Comparison of ENCODE assay signal across 13 mouse cellular contexts in the genomic region with DNA sequence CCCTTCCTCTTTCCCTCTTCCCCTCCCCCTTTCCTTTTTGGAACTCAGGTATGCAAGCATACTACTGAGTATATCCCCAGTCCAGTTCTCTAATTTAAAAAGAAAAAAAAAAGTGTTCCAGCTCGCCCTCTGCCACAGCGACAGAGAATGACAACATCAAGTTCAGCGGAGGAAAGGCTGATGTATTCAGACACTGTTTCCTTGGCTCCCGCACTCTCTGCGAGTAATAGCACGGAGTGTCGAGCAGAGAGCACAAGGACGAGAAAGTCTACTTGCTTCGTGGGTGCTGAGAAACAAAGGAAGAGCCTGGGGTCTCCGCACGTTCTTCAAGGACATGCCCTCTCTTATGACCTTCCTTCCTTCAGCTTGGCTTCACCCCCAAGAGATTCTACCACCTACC. TPM values are rescaled to one million over a fixed set of nuclear protein-coding genes. Genes with fewer than 3 reads are reported as not detected.
DNase-seq lines count a peak whose midpoint lies in the region; ATAC-seq and TF ChIP-seq lines count a peak whose summit lies in the region.
"Had no signal": no experiment of that assay in that cellular context is flagged by ENCODE, and none has a peak within 500 bp of the region (broad histone marks: within the 10 kb centered on the region; RNA-seq: fewer than 3 reads in every experiment).

No protein-coding gene starts in this region.

- 37% methylated on average over 11 of the region's 11 CpGs for WGBS in intestine, postnatal 0 days
- 28% methylated on average over 11 of the region's 11 CpGs for whole genome bisulfite sequencing in intestine, embryonic 16.5 days
- WGBS in midbrain, postnatal 0 days, result 32% methylated on average over 11 of the region's 11 CpGs
- WGBS in forebrain, embryonic 16.5 days, result 28% methylated on average over 11 of the region's 11 CpGs

- no peaks in the 10 kb centered on the region for H3K9me3 ChIP-seq in intestine, postnatal 0 days (ENCODE audit: control insufficient read depth)
- no peaks in the 10 kb centered on the region for H3K9me3 ChIP-seq in intestine, embryonic 16.5 days (ENCODE audit: control insufficient read depth, low read length)
- no peaks in the 10 kb centered on the region for H3K9me3 ChIP-seq in midbrain, postnatal 0 days (ENCODE audit: low read length)
- no peaks in the 10 kb centered on the region for H3K9me3 ChIP-seq in forebrain, embryonic 16.5 days (ENCODE audit: control insufficient read depth, low read length)
- H3K9me3 ChIP-seq: embryonic facial prominence, embryonic 15.5 days had no signal

- no peak overlapping the region for H3K27ac ChIP-seq in intestine, postnatal 0 days (ENCODE audit: low read depth, low read length)
- H3K27ac ChIP-seq in intestine, embryonic 16.5 days (ENCODE audit: low read length), result no peak overlapping the region
- no peak overlapping the region for H3K27ac ChIP-seq in midbrain, postnatal 0 days (ENCODE audit: low read depth, low read length)
- H3K27ac ChIP-seq in forebrain, embryonic 16.5 days (ENCODE audit: low read length), result no peak overlapping the region
- H3K27ac ChIP-seq: embryonic facial prominence, embryonic 15.5 days; macrophage had no signal

- no peak for DNase-seq in frontal cortex, postnatal 25 days (ENCODE audit: low spot score in 2 of 2)
- peak; percentile 43 for DNase-seq in retina, postnatal 1 day
- DNase-seq in retina, embryonic 14.5 days (ENCODE audit: low spot score), result no peak
- peak; percentile 36 for DNase-seq in midbrain, postnatal 0 days (ENCODE audit: low spot score)
- DNase-seq: cerebellum, adult 2 months; right cerebral cortex, adult 18-20 months; thymus, postnatal 36 days had no signal

- H3K36me3 ChIP-seq in intestine, postnatal 0 days (ENCODE audit: control insufficient read depth, insufficient read depth), result no peaks in the 10 kb centered on the region
- H3K36me3 ChIP-seq in intestine, embryonic 16.5 days (ENCODE audit: control insufficient read depth, insufficient read depth, low read length), result no peaks in the 10 kb centered on the region
- no peaks in the 10 kb centered on the region for H3K36me3 ChIP-seq in midbrain, postnatal 0 days (ENCODE audit: insufficient read depth, low read length)
- no peaks in the 10 kb centered on the region for H3K36me3 ChIP-seq in forebrain, embryonic 16.5 days (ENCODE audit: control insufficient read depth, insufficient read depth)
- H3K36me3 ChIP-seq: embryonic facial prominence, embryonic 15.5 days had no signal

- peak; percentile 25; the same call in 1 of the 2 replicates for TF ChIP-seq CTCF in intestine, postnatal 0 days (IDR thresholded peaks at IDR 0.05; ENCODE audit: low read depth)
- peak; percentile 19 for TF ChIP-seq CTCF in midbrain, postnatal 0 days (IDR thresholded peaks at IDR 0.05)

- H3K4me1 ChIP-seq in intestine, postnatal 0 days (replicated peaks; ENCODE audit: control insufficient read depth, insufficient read depth, low read length), result no peaks in the 10 kb centered on the region
- peaks cover 2% of the 10 kb centered on the region; the same call in 1 of the 2 replicates for H3K4me1 ChIP-seq in intestine, embryonic 16.5 days (ENCODE audit: control insufficient read depth, insufficient read depth, low read length)
- H3K4me1 ChIP-seq in midbrain, postnatal 0 days (ENCODE audit: insufficient read depth, low read length), result no peaks in the 10 kb centered on the region; the same call in 1 of the 2 replicates
- H3K4me1 ChIP-seq in forebrain, embryonic 16.5 days (replicated peaks; ENCODE audit: control insufficient read depth, insufficient read depth, low read length), result peaks cover 3% of the 10 kb centered on the region; the same call in 1 of the 2 replicates

- H3K4me2 ChIP-seq in intestine, postnatal 0 days (replicated peaks; ENCODE audit: low read depth), result no peak overlapping the region
- H3K4me2 ChIP-seq in intestine, embryonic 16.5 days (ENCODE audit: low read depth, low read length), result no peak overlapping the region
- H3K4me2 ChIP-seq in midbrain, postnatal 0 days (ENCODE audit: low read depth, low read length, poor library complexity, severe bottlenecking), result no peak overlapping the region
- no peak overlapping the region for H3K4me2 ChIP-seq in forebrain, embryonic 16.5 days (ENCODE audit: low read length)
- H3K4me2 ChIP-seq: embryonic facial prominence, embryonic 15.5 days had no signal

- H3K27me3 ChIP-seq in intestine, postnatal 0 days (replicated peaks; ENCODE audit: control insufficient read depth, insufficient read depth, low read length), result no peaks in the 10 kb centered on the region
- H3K27me3 ChIP-seq in intestine, embryonic 16.5 days (replicated peaks; ENCODE audit: control insufficient read depth, insufficient read depth, low read length), result no peaks in the 10 kb centered on the region
- no peaks in the 10 kb centered on the region for H3K27me3 ChIP-seq in midbrain, postnatal 0 days (ENCODE audit: insufficient read depth, low read length)
- no peaks in the 10 kb centered on the region for H3K27me3 ChIP-seq in forebrain, embryonic 16.5 days (replicated peaks; ENCODE audit: control insufficient read depth, insufficient read depth, low read length)
- H3K27me3 ChIP-seq: embryonic facial prominence, embryonic 15.5 days had no signal

- peak; percentile 21; the same call in 1 of the 2 replicates for ATAC-seq in frontal cortex, adult (ENCODE audit: low TSS enrichment)
- no peak for ATAC-seq in intestine, postnatal 0 days
- ATAC-seq in intestine, embryonic 16.5 days, result no peak
- no peak for ATAC-seq in midbrain, postnatal 0 days (ENCODE audit: low FRiP score)
- ATAC-seq in forebrain, embryonic 16.5 days, result no peak

- H3K4me3 ChIP-seq in intestine, postnatal 0 days (ENCODE audit: low read depth, low read length), result no peak overlapping the region
- H3K4me3 ChIP-seq in intestine, embryonic 16.5 days (ENCODE audit: low read length), result no peak overlapping the region
- H3K4me3 ChIP-seq in midbrain, postnatal 0 days (ENCODE audit: low read depth, low read length), result no peak overlapping the region
- no peak overlapping the region for H3K4me3 ChIP-seq in forebrain, embryonic 16.5 days (replicated peaks; ENCODE audit: low read length)
- H3K4me3 ChIP-seq: embryonic facial prominence, embryonic 15.5 days had no signal

- H3K9ac ChIP-seq in intestine, postnatal 0 days (ENCODE audit: low read depth, low read length), result no peak overlapping the region
- H3K9ac ChIP-seq in intestine, embryonic 16.5 days (ENCODE audit: low read depth, low read length), result no peak overlapping the region
- no peak overlapping the region for H3K9ac ChIP-seq in midbrain, postnatal 0 days (replicated peaks; ENCODE audit: low read length, poor library complexity, severe bottlenecking)
- H3K9ac ChIP-seq in forebrain, embryonic 16.5 days (replicated peaks; ENCODE audit: low read depth, low read length), result no peak overlapping the region
- H3K9ac ChIP-seq: embryonic facial prominence, embryonic 15.5 days had no signal

RNA-seq across cellular contexts. Expression of a gene that starts 4.9 kb away (rescaled TPM):
- polyA plus RNA-seq in intestine, postnatal 0 days (2015; fragmentation: Nextera tagmentation; extraction: Ambion mirVana), result 15.3 and 15.4 TPM in 2 replicates
- 20.0 and 21.0 TPM in 2 replicates for polyA plus RNA-seq in intestine, embryonic 16.5 days (2015; fragmentation: Nextera tagmentation; extraction: Ambion mirVana)
- 19.4 and 19.9 TPM in 2 replicates for total RNA-seq in midbrain, postnatal 0 days (2014; rRNA removed)
- 21.8 and 23.3 TPM in 2 replicates for polyA plus RNA-seq in midbrain, postnatal 0 days (2015; fragmentation: Nextera tagmentation; extraction: Ambion mirVana)
- polyA plus RNA-seq in forebrain, embryonic 16.5 days (2015; fragmentation: Nextera tagmentation; extraction: Ambion mirVana), result 44.4 and 52.2 TPM in 2 replicates

RNA-seq across cellular contexts. Expression of a gene that starts 43.3 kb away (rescaled TPM):
- 12.6 and 13.4 TPM in 2 replicates for polyA plus RNA-seq in intestine, postnatal 0 days (2015; fragmentation: Nextera tagmentation; extraction: Ambion mirVana)
- 10.4 and 10.8 TPM in 2 replicates for polyA plus RNA-seq in intestine, embryonic 16.5 days (2015; fragmentation: Nextera tagmentation; extraction: Ambion mirVana)
- total RNA-seq in midbrain, postnatal 0 days (2014; rRNA removed), result 7.0 and 10.5 TPM in 2 replicates
- polyA plus RNA-seq in midbrain, postnatal 0 days (2015; fragmentation: Nextera tagmentation; extraction: Ambion mirVana), result 8.6 and 10.0 TPM in 2 replicates
- polyA plus RNA-seq in forebrain, embryonic 16.5 days (2015; fragmentation: Nextera tagmentation; extraction: Ambion mirVana), result 5.0 and 6.0 TPM in 2 replicates

Comparison
In these comparisons a context has a peak if more than half of its experiments do, and no peak if none do; other contexts are left out.
1. DNase-seq: peak in retina, postnatal 1 day (single experiment) and midbrain, postnatal 0 days (single experiment); none in frontal cortex, postnatal 25 days (0 of 2) and retina, embryonic 14.5 days (single experiment).